Mouse (Mus musculus): ENCODE data around the gene Clpsl2.
A peak's percentile ranks its signal among the peaks of the same experiment; 100 is the strongest.

Gene Clpsl2

GRCm38 (mm10) chr17:28549111-28549510 is at the start of gene Clpsl2:
Clpsl2 (plus strand) TSS chr17:28549411.
- no peak for DNase-seq (ENCODE audit: low spot score in 2 of 2)

- no peak for DNase-seq (ENCODE audit: low spot score in 2 of 2)
Observed at GRCm38 (mm10) chr17:28500465-28500864, 48.7 kb upstream of the Clpsl2 start.

DNA sequence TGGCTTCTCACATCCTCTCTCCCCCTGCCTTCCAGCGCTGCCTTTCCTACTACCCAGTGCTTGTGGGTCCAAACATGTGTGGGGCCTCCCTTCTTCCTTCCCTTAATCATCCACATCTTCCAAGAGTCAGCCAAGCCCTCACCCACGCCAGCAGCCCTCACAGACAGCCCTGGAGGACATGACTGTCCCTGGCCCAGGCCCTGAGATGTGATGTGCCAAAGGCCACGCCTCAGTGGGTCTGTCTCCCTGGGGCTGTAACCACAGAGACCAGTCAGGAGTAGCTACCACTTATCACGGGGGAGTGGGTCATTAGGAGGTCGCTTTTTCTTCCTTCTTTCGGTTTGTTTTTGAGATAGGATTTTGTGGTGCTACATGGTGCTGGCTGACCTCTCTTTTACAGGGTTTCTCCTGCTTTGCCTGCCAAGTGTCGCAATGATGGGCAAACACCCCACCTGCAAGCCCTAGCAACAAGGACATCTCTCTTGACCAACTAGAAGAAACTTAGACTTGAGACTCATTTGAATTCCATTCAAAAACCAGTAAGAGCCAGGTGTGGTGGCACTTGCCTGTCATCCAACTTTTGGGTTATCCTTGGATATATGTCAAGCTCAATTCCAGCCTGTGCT is 46.9 kb upstream of the Clpsl2 start:
- DNase-seq (ENCODE audit: low spot score in 2 of 2), result peak in 1 of 2 experiments; percentile 75

- DNase-seq (ENCODE audit: low spot score in 2 of 2), result no peak
Observed at GRCm38 (mm10) chr17:28504182-28504581, 45.0 kb upstream of the Clpsl2 start.

DNA sequence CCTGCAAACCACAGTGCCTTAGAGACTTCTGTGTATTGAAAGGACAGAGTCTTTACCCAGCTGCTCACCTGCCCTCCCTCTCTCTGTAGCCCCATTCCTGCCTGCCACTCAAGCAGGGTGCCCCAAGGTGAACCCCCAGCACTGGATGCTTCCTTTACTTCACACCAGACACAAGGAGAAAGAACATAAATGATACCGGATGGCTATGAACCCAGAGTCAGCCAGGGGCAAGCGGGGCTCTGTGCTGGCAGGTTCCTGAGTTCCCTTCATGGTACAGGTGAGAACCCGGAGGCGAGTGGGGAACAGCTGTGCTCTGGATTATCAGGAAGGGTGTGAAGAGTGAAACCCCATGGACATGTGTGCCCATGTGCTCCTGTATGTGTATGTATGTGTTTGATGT is 43.6 kb upstream of the Clpsl2 start:
- DNase-seq (ENCODE audit: low spot score in 2 of 2), result no peak

- DNase-seq (ENCODE audit: low spot score in 2 of 2), result no peak
Observed at GRCm38 (mm10) chr17:28506895-28507294, 42.3 kb upstream of the Clpsl2 start.

DNA sequence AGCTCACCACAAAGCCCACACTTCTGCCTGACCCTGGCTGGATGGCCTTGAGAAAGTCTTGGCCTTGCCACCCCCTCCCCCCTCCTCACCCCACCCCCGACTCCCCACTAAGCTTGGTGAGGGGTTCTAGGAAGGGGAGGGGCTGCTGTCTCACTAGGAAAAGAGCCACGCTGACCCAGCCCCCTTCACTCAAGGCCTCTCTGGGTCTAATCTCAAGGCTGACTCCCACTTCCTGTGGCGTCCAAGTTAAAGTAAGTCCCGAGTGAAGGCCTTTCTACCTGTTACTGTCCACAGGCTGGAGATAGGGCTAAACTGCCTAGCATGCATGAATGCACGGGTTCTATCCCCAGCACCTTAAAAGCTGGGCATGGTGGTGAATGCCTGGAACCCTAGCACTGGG is 41.7 kb upstream of the Clpsl2 start:
- DNase-seq (ENCODE audit: low spot score in 2 of 2), result no peak

DNA sequence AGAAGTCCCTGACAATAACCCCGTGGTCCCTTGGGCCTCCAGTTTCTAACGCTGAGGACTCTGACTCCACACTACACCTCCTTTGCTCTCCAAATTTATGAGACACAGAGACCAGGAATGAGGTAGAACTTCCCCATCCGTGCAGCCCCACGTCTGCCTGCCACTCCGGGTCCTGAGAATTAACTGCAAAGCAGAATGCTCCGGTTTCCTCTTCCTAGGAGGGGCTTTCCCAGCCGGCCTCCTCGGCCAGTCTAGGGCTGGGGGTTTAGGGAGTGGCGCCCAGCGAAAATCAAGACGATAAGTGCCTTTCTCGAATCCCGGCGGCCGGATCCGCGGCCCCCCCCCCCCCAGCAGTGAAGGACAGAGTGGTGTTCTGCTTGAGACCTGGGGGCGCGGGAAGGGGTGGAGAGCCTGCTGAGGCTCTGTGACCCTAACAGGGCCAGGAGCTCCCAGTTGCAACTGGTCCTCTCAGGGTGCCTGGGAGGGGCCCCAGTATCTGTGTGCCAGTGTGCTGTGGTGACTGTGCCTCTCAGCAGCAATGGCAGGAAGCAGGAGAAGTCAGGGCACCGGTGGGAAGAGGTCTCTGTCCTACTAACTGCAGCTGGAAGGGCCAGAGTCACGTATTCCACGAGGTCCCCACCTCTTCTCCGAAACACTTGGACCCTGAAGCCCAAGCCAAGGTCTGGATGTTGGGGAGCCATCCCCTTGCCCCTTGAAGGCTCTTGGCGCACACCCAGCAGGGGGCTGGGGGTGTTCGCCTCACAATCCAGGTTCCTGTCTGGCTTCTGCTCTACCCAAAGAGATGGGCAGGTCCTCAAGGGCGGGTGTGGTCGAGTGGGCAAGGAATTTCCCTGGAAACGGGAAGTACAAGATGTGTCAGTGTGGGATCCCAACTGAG is 38.5 kb upstream of the Clpsl2 start:
- peak in 1 of 2 experiments; percentile 31 for DNase-seq (ENCODE audit: low spot score in 2 of 2)

DNA sequence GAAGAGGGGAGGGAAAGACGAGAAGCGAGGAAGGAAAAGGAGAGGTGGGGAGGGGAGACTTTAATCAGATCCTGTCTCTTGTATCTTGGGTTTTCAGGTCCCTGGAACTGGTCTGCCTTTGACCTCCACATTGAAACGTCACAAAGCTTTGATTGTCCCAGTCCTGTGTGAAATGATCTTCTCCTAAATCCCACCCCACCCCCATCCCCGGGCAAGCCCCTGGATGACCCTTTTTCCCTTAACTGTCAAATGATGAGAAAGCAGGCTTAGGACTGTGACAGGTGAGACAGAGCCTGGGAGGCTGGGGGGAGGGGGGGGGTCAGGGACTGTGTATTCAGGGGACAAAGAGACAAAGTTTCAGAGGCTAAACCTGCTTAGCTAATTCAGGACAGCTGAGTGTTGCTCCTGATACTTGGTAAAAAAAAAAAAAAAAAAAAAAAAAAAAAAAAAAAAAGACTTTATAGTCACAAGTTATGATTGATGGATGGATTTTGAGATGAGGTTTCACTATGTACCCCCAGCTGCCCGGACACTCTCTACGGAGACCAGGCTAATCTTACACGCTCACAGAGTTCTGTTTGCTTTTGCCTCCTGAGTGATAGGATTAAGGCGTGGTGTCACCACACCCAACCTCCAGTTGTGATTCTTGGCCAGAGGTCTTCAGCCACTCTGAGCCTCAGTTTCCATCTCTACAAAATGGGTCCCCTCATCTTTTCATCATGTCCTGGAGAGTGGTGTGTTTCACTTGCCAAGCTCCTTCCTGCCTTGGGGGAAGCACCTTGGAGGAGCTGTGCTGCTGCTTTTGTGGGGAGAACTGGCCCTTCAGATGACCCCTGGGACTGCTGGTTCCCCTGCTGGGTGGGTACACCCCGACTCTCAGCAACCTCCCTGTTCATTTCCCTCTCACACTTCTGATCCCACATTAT is 37.3 kb upstream of the Clpsl2 start:
- DNase-seq (ENCODE audit: low spot score in 2 of 2), result no peak

DNA sequence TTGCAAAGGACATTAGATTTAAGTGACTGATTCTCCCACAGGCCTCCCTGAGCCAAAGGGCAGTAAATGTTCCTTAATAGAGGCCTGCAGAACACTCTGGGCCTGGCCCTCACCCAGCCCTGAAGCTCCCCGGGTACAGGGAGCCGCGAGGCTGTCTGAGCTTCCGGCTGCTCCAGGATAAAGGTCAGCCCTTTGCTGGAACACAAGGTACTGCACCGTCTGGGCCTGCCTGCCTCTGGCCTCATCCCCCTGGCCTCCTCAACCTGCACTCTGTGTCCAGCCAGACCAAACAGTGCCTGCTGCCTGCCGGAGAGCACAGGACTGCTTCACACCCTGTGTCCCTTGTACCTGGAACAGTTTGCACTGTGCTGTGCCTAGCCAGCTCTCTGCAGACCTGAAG is 36.5 kb upstream of the Clpsl2 start:
- DNase-seq (ENCODE audit: low spot score in 2 of 2), result peak; percentile 68 to 91

GRCm38 (mm10) chr17:28513337-28513736 is 35.9 kb upstream of the Clpsl2 start:
- no peak for DNase-seq (ENCODE audit: low spot score in 2 of 2)

GRCm38 (mm10) chr17:28513844-28514243 is 35.4 kb upstream of the Clpsl2 start:
- no peak for DNase-seq (ENCODE audit: low spot score in 2 of 2)

DNA sequence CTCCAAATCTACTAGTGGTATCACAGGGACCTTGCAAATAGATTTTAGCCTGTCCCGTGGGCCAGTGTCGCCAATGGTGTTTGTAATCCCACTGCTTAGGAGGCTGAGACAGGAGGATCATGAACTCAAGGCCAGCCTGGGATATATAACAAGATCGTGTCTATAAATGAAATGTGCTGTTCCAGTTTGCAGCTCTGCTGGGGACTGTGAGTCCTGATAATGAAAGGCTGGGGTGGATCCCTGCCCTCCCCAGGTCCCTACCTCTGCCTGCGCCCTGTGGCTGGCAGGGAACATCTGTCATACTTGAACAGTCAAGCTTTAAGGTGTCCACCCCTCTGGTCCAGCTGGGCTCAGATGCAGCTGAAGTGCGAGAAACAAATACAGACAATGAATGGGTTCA is 34.7 kb upstream of the Clpsl2 start:
- DNase-seq (ENCODE audit: low spot score in 2 of 2), result no peak

DNA sequence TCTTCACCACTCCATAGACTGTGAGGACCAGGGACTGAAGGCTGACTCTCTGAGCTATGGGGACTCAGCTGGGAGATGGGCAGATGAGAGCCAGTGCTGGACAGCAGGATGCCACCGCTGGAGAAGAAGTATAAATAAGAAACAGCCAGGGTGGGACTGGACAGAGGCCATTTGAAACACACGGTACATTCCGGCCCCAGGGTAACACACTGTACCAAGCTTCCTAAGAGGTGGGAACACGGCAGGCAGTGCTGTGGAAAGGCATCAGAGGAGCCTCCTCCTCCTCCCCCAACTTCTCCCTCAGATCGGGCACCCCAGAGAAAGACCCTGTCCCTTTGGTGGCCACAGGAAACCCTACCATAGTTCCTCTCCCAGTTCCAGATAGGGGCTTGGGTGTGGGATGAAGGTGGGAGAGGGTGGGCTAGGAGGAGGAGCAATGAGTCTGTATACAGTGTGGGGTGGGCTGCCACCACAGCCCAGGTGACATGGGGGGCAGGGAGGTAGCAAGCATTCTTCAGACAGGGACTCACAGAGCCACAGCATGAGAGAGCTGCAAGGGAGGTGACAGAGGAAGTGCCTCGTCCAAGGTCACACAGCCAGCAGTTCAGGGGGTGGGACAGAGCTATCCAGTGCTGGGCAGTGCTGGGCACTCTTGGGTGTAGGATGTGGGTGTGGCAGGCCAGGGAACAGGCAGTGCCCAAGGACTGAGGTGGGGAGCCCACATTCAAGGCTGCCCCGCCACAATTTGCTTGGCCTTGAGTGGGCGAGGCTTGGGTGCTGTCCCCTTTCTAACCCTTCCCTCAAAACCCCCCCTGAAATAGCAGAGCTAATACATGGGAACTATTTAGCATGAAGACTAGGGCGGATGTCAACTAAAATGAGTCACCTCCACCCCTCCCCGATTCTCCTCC is 33.5 kb upstream of the Clpsl2 start:
- peak in 1 of 2 experiments; percentile 70 for DNase-seq (ENCODE audit: low spot score in 2 of 2)

GRCm38 (mm10) chr17:28516881-28517280 is 32.3 kb upstream of the Clpsl2 start:
- DNase-seq (ENCODE audit: low spot score in 2 of 2), result no peak

DNA sequence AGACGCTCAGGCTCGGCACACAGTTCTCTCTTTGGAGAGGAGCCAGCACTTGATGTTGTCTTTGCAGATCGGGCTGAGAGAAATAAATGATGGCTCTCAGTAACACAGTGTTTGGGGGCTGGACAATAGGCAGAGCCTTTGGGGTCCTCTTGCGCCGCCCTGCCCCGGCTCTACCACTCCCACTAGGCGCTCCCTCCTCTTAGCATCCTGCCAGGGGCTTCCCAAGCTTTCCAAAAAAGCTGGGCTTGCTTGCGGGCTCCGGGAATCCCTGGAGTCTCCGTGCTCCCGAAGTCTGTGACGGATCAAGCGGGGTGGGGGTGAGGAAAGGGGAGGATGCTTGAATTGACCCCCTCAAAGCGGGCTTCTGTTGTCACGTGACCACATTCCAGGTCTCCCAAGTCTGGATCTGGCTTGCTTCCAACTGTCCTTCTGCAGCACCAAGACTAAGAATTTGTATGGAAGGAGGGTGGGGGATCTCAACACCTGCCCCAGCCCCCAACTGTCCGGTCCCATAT is 31.7 kb upstream of the Clpsl2 start, which contains the start of gene Fkbp5:
Gene Fkbp5, minus strand, starts transcription at position 87 of the 515 bp plus-strand sequence.
- DNase-seq (ENCODE audit: low spot score in 2 of 2), result peak; percentile 71 to 87

GRCm38 (mm10) chr17:28517956-28518614 is 31.1 kb upstream of the Clpsl2 start:
- peak; percentile 83 to 95 for DNase-seq (ENCODE audit: low spot score in 2 of 2)

DNA sequence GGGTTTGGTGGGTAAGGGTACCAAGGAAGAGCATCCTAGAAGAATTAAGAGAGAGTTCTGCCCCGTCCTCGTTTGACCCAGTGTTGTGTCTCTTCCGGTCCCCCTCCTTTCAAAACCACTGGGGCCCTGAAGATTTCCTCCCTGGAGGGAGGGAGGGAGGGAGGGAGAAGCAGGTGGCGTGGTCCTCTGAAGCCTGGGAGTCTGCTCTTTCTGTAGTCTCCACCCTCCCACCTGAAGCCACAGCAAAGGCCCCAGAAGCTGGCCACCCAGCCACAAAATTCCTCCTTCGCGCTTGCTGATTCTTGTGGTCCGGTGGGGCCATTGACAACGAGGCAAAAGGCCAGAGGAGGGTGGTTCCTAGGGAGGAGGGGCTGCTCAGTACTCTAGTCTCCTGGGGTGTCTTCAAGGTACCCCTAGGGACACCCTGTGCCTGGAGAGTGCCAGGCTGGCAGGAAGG is 30.6 kb upstream of the Clpsl2 start:
- DNase-seq (ENCODE audit: low spot score in 2 of 2), result peak in 1 of 2 experiments; percentile 69

DNA sequence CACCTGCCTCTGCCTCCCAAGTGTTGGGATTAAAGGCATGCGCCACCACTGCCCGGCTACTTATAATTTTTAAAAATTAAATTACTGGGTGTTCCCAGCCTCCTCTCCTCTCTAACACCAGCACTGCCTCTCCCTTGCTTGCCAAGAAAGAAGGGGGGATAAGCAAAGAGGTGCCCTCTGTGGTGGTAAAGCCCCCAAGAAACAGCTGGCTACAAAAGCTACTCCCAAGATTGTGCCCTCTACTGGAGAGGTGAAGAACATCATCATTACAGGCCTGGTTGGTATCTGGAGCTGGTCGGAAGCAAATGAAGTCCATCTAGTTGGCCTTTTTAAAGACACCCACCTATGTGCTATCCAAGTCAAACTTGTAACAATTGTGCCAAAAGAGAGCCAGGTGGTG is 29.4 kb upstream of the Clpsl2 start:
- no peak for DNase-seq (ENCODE audit: low spot score in 2 of 2)

DNA sequence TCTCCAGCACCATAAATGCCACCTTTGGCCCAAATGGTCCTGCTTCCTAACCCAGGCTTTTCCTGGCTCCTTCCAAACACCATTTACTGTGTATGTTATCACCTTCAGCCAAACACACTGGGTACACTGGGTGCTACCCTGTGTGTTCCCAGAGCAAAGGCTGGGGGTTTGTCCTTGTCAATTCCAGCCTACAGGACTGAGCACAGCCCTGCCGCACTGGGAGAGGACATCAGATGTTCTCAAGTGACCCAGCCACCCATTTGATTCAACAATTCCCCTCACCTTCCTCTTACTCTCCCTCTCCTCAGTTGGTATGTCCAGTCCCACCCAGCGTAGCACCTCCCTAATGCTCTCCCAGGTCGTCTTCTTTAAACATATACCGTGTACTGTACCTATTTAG is 28.6 kb upstream of the Clpsl2 start:
- no peak for DNase-seq (ENCODE audit: low spot score in 2 of 2)

All from urinary bladder, postnatal 36 days (tissue).